Mouse (Mus musculus): ENCODE results near the gene Dcdc2c. TPM values are rescaled to one million over a fixed set of nuclear protein-coding genes. Genes with fewer than 3 reads are reported as not detected.

The Dcdc2c gene
- total RNA-seq, 2 experiments from 2014 or later = 0.47 to 1.3 TPM

DNA sequence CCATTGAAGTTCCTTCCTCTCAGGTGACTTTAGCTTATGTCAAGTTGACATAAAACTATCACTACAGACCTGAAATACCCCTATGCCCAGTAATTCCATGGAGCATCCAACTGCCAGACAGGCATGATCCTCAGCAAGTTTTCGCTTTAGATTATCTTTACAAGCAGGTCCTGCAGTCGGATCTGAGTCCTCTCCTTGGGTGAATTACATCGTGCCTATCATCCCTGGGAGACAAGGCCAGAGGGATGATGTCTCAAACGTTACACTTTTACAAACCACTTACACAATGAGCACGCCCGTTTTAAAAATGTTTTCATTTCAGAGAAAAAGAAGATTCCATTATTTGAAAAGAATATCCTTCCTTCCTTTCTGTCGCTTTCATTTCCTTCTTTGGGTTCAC is 91.7 kb downstream of the Dcdc2c start:
- no peak for DNase-seq (ENCODE audit: low spot score in 2 of 2)

DNA sequence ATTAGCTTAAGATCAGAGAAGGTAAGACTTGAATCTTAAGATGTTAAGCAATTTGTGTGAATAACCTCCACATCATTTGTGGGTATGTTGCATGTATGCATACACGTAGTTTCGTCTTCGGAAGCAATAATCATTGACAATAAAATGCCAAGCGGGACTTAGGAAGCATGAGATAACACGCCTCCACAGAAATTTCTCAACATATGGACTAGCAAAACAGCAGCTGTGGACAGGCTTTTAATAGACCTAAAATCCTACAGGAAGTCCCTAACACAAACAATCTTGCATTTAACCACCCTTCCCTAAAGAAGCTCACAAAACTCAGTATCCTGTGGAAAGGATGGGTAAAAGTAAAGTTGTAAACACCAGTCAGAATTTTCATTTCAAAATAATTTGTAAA is 93.4 kb downstream of the Dcdc2c start:
- DNase-seq (ENCODE audit: low spot score in 2 of 2) = no peak

DNA sequence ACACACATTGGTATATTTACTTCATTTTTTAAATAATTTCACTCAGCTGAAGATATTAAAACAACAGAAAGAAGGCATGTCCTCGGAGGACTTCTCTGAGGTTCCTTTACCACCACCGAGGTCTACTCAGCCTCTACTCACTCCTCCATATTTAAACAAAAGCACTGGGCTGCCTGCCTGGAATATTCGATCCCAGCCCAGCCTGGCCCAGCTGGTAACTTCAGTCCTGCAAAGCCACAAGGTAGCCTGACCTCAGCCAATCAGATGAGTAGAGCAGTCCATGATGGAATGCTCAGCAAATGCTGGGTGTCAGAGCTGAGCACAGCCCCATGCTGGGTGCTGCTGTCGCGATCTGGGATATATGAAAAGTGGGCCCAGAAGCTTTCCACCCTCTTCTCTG is 115.7 kb downstream of the Dcdc2c start:
- DNase-seq (ENCODE audit: low spot score in 2 of 2) = no peak

DNA sequence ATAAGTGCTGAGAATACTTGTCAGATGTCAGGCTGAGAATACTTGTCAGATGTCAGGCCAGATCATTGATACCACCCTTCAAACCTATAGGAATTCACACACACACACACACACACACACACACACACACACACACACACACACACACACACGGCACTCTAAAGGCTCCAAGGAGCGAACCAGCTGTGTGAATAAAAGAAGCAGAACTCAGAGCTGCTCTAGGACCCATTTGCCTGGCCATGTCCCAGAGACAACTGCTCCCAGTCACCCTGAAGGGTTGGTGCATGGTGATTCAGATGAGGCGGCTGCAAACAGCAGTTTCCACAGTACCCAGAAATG is 119.5 kb downstream of the Dcdc2c start:
- no peak for DNase-seq (ENCODE audit: low spot score in 2 of 2)

DNA sequence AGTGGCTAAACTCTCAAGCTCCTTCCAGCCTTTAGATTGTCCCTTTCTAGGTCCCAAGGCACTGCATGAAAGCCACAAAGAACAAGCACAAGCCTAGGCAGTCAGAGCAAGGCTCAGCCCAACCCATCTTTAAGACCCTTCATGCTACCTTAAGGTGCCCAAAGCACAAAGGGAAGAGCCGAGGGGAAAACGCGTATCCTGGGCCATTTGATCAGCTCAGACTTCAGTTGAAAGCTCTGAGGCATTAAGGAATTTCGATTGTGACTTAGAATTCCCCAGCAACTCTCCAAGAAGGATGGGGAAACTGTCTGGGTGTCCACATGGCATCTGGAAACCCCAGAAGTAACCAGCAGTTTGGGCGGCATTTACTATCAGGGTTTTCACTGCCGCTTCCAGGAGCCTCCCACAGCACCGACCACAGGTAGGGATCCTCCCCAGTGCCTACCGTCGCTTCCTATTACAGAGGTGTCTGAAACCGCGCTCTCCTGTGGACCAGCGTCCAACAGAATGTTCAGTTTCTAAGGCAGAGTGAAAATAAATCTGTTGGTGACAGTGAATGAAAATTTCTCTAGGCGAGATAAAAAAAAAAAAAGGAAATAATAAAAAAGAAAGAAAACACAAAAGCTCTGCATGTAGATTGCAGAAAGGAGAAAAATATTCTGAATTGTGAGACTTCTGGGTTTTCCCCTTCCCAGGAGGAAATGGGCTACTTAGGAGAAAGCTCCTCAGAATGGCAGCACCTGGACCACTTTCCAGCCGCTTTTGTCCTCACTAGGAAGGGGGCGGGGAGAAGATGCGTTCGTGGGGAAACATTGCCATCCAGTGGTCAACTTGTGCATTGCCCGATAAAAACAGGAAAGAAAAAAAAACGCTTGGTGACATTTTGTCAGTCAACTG is 120.1 kb downstream of the Dcdc2c start:
- DNase-seq (ENCODE audit: low spot score in 2 of 2) = peak; percentile 85 to 87

DNA sequence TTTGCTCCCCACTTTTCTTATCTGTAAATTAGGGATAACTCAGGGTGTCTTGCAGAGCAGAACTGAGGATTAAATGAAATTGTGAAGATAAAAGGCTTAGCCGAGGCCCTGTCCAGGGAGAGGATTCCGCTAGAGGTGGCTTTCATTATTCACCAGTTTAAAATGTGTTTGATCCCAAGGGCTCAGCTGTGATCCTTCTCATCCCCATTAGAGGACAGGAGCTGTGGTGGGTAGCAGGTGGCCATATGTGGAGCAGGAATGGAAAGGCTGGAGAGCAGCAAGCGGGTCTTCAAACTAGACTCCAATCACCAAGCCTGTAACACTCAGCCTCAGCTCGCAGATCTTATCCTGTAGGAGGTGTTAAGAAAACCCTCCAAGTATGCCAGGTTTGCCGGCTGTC is 122.3 kb downstream of the Dcdc2c start:
- no peak for DNase-seq (ENCODE audit: low spot score in 2 of 2)

DNA sequence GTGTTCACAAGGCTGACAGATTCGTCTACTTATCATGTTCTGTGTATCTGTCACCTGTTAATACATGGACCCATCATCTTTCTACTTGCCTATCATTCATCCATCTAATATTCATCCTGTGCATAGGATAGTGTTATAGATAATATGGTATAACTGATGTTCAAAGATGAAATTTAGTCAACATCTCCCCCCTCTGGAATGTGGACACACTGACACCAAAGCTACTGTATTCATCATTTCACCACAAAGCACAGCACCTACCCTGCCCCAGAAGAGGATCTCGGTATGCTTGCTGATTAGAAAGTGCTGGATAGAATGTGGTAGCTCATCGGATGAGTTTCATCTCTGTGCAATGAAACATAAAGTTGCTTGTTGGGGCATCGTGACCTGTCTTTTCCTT is 135.2 kb downstream of the Dcdc2c start:
- DNase-seq (ENCODE audit: low spot score in 2 of 2) = no peak

DNA sequence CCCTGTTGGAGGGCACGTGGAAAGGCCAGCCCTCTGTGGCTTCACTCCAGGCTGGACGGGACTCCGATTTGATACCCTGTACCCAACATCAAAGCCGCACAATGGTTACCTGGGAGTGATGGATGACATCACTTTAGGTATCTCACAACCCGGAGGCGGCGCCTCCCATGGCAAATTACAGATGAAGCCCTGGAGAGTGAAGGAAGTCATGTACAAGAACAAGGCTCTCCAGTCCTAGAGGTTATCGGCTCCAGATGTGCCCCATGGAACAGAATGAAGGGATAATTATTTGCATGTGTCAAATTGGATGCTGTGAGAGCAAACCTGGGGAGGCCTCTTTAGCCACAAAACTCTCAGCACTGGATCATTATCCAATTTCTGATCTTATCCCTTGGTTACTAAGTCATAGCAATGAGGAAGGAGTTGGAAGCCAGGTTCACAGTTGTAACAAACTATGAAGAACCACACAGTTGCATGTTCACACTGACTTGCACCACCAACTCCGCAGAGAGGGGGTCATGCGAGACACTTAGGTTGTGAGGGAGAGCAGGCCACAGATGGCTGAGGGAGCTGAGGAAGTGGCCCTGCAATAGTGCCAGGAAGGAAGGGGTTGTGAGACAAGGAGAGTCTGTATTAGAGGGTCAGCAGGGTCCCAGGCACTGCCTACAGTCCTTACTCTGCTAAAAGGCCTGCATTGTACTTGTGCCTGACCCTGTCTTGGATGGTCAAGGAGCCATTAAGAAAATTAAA is 144.4 kb downstream of the Dcdc2c start:
- no peak for DNase-seq (ENCODE audit: low spot score in 2 of 2)

DNA sequence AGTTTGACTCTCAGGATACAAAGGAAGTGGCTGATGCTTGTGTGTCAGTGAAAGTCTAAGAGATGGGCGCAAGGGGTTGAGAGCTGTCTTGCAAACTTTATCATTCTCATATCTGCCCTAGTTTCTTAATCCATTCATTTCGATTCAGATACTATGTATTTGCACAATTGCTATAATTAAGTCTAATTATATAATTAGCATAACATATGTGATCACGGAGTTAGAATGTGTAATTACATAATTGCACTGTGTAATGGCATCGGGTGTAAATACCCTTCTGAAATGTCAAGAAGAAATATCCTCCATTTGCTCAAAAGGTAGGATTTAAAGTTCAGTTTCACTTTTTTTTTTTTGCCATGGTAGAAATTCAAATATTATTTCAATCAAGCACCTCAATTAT is 149.9 kb downstream of the Dcdc2c start:
- no peak for DNase-seq (ENCODE audit: low spot score in 2 of 2)

DNA sequence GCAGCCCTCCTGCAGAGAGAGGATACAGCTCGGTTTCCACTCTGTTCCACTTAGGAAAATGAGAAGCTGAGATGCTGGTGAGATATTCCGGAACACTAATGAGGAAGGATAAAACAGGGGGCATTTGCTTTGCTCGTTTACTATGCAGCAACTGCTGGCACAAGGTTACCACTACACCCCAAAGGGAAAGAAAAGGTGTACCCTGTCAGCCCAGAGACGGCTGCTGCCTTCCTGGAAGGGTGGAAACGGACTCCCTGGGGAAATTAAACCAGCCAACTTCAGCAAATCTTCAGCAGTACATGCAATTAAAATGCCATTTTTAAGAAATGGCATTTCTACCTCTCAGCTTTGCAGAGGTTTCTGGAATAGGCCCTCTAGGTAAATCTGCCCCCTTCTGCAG is 150.8 kb downstream of the Dcdc2c start:
- DNase-seq (ENCODE audit: low spot score in 2 of 2) = no peak

DNA sequence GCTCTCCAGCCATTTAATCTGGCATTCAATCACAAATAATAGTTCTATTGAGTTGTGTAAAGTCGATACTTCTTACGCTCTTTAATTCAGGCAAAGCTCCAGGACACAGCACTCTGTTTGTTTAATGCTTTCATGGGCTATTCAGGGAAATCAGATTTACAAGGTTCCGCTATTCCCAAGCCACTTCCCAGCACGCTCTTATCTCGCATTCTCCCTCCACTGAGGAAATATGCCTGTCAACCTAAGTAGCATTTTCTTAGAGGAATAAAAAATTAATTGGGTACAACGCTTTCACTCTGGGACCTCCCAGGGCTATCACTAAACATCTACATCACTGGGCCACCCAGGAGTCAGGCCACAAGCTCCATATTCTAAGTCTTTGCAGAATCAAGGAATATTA is 160.1 kb downstream of the Dcdc2c start:
- DNase-seq (ENCODE audit: low spot score in 2 of 2) = no peak

Other genes with a start within 250 kb of the Dcdc2c start
- gene Allc, start 30.1 kb upstream of the Dcdc2c start, total RNA-seq (2021) = under 1 TPM; 0.59 to 0.65 TPM
- gene Colec11, start 71.0 kb upstream of the Dcdc2c start, total RNA-seq (2021) = under 1 TPM; 0.50 to 0.62 TPM
- gene Rps7, start 83.6 kb upstream of the Dcdc2c start, total RNA-seq (2021) = 100 to 1,000 TPM; 333 to 335 TPM
- 10 to 100 TPM; 11.8 to 15.4 TPM for gene Rnaseh1, start 97.2 kb upstream of the Dcdc2c start, total RNA-seq (2021)
- gene Adi1, start 122.8 kb upstream of the Dcdc2c start, total RNA-seq (2021) = 10 to 100 TPM; 15.5 to 18.4 TPM
- 10 to 100 TPM; 45.6 to 47.0 TPM for gene Trappc12, start 198.1 kb upstream of the Dcdc2c start, total RNA-seq (2021)
- 10 to 100 TPM; 41.6 to 47.7 TPM for gene Eipr1, start 199.4 kb upstream of the Dcdc2c start, total RNA-seq (2021)

Data from layer of hippocampus, postnatal 10 days (tissue).